Comparison of ENCODE assay signal across 8 mouse cellular contexts in the genomic region with DNA sequence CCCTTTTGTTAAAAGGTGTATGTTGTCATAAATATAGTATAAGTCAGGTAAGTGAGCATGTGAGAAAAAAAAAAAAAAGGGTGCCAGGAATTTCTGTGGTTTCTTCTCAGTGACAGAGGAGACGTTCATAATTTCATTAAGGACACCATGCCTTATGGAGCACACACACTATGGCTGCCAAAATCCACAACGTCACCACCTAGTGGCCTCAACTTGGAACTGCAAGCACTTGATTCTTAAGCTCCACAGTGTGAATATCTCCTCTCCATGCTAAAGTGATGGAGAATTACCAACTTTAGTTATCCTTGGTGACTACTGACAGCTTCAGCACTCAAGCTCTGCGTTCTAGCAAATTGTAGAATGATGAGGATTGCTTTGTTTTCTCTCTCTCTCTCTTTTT.
A peak's percentile ranks its signal among the peaks of the same experiment; 100 is the strongest.
DNase-seq lines count a peak whose midpoint lies in the region; ATAC-seq and TF ChIP-seq lines count a peak whose summit lies in the region.

No protein-coding gene starts in this region.

- TF ChIP-seq CTCF in hindbrain, postnatal 0 days (IDR thresholded peaks at IDR 0.05; ENCODE audit: low read depth): peak; percentile 88
- TF ChIP-seq CTCF in liver, adult 2 months (IDR thresholded peaks at IDR 0.05; ENCODE audit: low read depth, low read length): peak; percentile 75

- no peaks in the 10 kb centered on the region for H3K9me3 ChIP-seq in hindbrain, postnatal 0 days (ENCODE audit: low read length)

- H3K4me1 ChIP-seq in hindbrain, postnatal 0 days (ENCODE audit: insufficient read depth, low read length): no peaks in the 10 kb centered on the region
- H3K4me1 ChIP-seq in liver, adult 2 months (ENCODE audit: control insufficient read depth, insufficient read depth, low read length): no peaks in the 10 kb centered on the region

- H3K4me2 ChIP-seq in hindbrain, postnatal 0 days (ENCODE audit: low read depth, low read length): no peak overlapping the region

- no peak overlapping the region for H3K27ac ChIP-seq in hindbrain, postnatal 0 days
- H3K27ac ChIP-seq in liver, adult 2 months (replicated peaks; ENCODE audit: insufficient read depth, low read depth, low read length): no peak overlapping the region

- no peak for TF ChIP-seq POLR2A in liver, adult 2 months (IDR thresholded peaks at IDR 0.05; ENCODE audit: extremely low read depth, insufficient read depth, low read length)

- peak; percentile 94 for ATAC-seq in hindbrain, postnatal 0 days

- 20% methylated on average over 3 of the region's 3 CpGs for WGBS in hindbrain, postnatal 0 days
- 16% methylated on average over 3 of the region's 3 CpGs for WGBS in liver, adult 2 months

- H3K9ac ChIP-seq in hindbrain, postnatal 0 days (replicated peaks; ENCODE audit: low read length): no peak overlapping the region
- H3K9ac ChIP-seq in liver, adult 2 months (ENCODE audit: low read depth, low read length): no peak overlapping the region

- H3K36me3 ChIP-seq in hindbrain, postnatal 0 days (ENCODE audit: insufficient read depth, low read length): no peaks in the 10 kb centered on the region
- no peaks in the 10 kb centered on the region for H3K36me3 ChIP-seq in liver, adult 2 months (ENCODE audit: control insufficient read depth, insufficient read depth, low read length)

- peak; percentile 35 for DNase-seq in right cerebral cortex, adult 18-20 months
- no peak for DNase-seq in right cerebral cortex, postnatal 36 days (ENCODE audit: low spot score in 2 of 2)
- peak; percentile 3 for DNase-seq in c-Kit-negative CD71-positive TER-119-positive erythroid progenitor cells, embryonic 14.5 days (ENCODE audit: low read depth, low spot score)
- peak; percentile 7 for DNase-seq in fat pad, adult 2 months (ENCODE audit: extremely low read depth, low read depth, low spot score)
- peak; percentile 85 for DNase-seq in hindbrain, postnatal 0 days (ENCODE audit: low spot score)
- DNase-seq in liver, adult 2 months (ENCODE audit: extremely low read depth, low read depth, low spot score): peak; percentile 66
- peak; percentile 54 for DNase-seq in neural tube, embryonic 10.5 days (ENCODE audit: extremely low spot score, low spot score)
- DNase-seq in urinary bladder, postnatal 25 days (ENCODE audit: low spot score): no peak

- no peak overlapping the region for H3K4me3 ChIP-seq in hindbrain, postnatal 0 days (ENCODE audit: low read length)
- H3K4me3 ChIP-seq in liver, adult 2 months (ENCODE audit: insufficient read depth, low read depth, low read length): no peak overlapping the region

- H3K27me3 ChIP-seq in hindbrain, postnatal 0 days (ENCODE audit: insufficient read depth, low read length): no peaks in the 10 kb centered on the region
- H3K27me3 ChIP-seq in liver, adult 2 months (ENCODE audit: control insufficient read depth, insufficient read depth, low read length): no peaks in the 10 kb centered on the region

- H3K79me2 ChIP-seq in liver, adult 2 months (ENCODE audit: control insufficient read depth, insufficient read depth, low read length): no peaks in the 10 kb centered on the region

Comparison
In these comparisons a context has a peak if more than half of its experiments do, and no peak if none do; other contexts are left out.
1. DNase-seq: peak in right cerebral cortex, adult 18-20 months (single experiment), c-Kit-negative CD71-positive TER-119-positive erythroid progenitor cells, embryonic 14.5 days (single experiment), fat pad, adult 2 months (single experiment), hindbrain, postnatal 0 days (single experiment), liver, adult 2 months (single experiment) and neural tube, embryonic 10.5 days (single experiment); none in right cerebral cortex, postnatal 36 days (0 of 2) and urinary bladder, postnatal 25 days (single experiment).